Mouse (Mus musculus) ES-Bruce4 (cell line): ENCODE results near the gene Gm12184. TPM values are rescaled to one million over a fixed set of nuclear protein-coding genes. Genes with fewer than 3 reads are reported as not detected.

Experiments
- H3K27ac ChIP-seq: 2 replicates; pipeline ENCODE4 v1.5.1; 2012; ENCODE audit warnings: low read length, inconsistent platforms; ENCODE audit not compliant: insufficient read depth
- H3K27me3 ChIP-seq: 2 replicates; pipeline ENCODE4 v1.6.1; 2012; ENCODE audit warnings: mild to moderate bottlenecking, low read length, inconsistent platforms; ENCODE audit not compliant: control insufficient read depth, poor library complexity, insufficient read depth, severe bottlenecking
- H3K36me3 ChIP-seq: 2 replicates; pipeline ENCODE4 v1.6.1; 2012; ENCODE audit warnings: inconsistent platforms, mild to moderate bottlenecking, low read length, moderate library complexity; ENCODE audit not compliant: control insufficient read depth, poor library complexity, insufficient read depth, severe bottlenecking
- H3K4me1 ChIP-seq: one replicate; pipeline ENCODE4 v1.8.1; 2011; ENCODE audit warnings: low read length; ENCODE audit not compliant: control insufficient read depth, insufficient read depth
- H3K4me3 ChIP-seq: 2 replicates; pipeline ENCODE4 v1.5.1; 2011; ENCODE audit warnings: low read depth, mild to moderate bottlenecking, low read length
- H3K9ac ChIP-seq: 2 replicates; pipeline ENCODE4 v1.6.1; 2012; ENCODE audit warnings: low read depth, mild to moderate bottlenecking, inconsistent platforms; ENCODE audit not compliant: poor library complexity, severe bottlenecking
- H3K9me3 ChIP-seq: replicated peaks from 2 replicates; pipeline ENCODE4 v1.6.1; 2012; ENCODE audit warnings: mild to moderate bottlenecking, low read length, inconsistent platforms; ENCODE audit not compliant: control insufficient read depth, poor library complexity, insufficient read depth, severe bottlenecking
- CTCF ChIP-seq: IDR thresholded peaks from one replicate; pipeline ENCODE4 v1.8.1; 2011; ENCODE audit warnings: low read depth, low read length
- EP300 ChIP-seq: IDR thresholded peaks from 2 replicates; pipeline ENCODE4 v1.6.1; 2011; ENCODE audit warnings: low read depth, low read length; ENCODE audit not compliant: insufficient read depth
- POLR2A ChIP-seq: IDR thresholded peaks from one replicate; pipeline ENCODE4 v1.8.1; 2011; ENCODE audit warnings: low read length; ENCODE audit not compliant: insufficient read depth
- polyA plus RNA-seq: library from polyadenylated mRNA; stranded (reverse); fragments of >200 nt; gene quantifications from 2 replicates; pipeline ENCODE4 v1.2.4, GENCODE M21; 2011; ENCODE audit warnings: low read depth; ENCODE audit not compliant: missing spikeins, insufficient read depth, insufficient read length

The Gm12184 gene
- polyA plus RNA-seq, 1 experiment = 88.5 TPM

- Histone ChIP-seq H3K4me3 (no peak overlapping the region), H3K9me3 (no peaks in the 10 kb centered on the region), H3K27ac (no peak overlapping the region), H3K36me3 (peaks cover 77% of the 10 kb centered on the region), H3K27me3 (no peaks in the 10 kb centered on the region), H3K4me1 (no peaks in the 10 kb centered on the region), H3K9ac (no peak overlapping the region)
- no peak for TF ChIP-seq CTCF
- no peak for TF ChIP-seq EP300
- TF ChIP-seq POLR2A = no peak
Observed at GRCm38 (mm10) chr11:48803988-48804387, 22.5 kb downstream of the Gm12184 start.

- Histone ChIP-seq H3K9me3 (no peaks in the 10 kb centered on the region), H3K27me3 (no peaks in the 10 kb centered on the region), H3K4me3 (peak overlapping the region; percentile 90), H3K36me3 (peaks cover 61% of the 10 kb centered on the region), H3K27ac (peak overlapping the region; percentile 46), H3K4me1 (peaks cover under 1% of the 10 kb centered on the region), H3K9ac (peak overlapping the region; percentile 97)
- no peak for TF ChIP-seq CTCF
- TF ChIP-seq EP300 = no peak
- no peak for TF ChIP-seq POLR2A
Observed at GRCm38 (mm10) chr11:48801831-48802772, 24.4 kb downstream of the Gm12184 start.

- TF ChIP-seq CTCF = no peak
- 0 out of 2 replicates have a peak, but pooled peaks have one; percentile 22 for TF ChIP-seq EP300
- peak; percentile 90 for TF ChIP-seq POLR2A
- H3K9ac ChIP-seq = peak within 1 kb of the TSS; percentile 97
Observed at GRCm38 (mm10) chr11:48799921-48800701, 26.3 kb downstream of the Gm12184 start, which contains the start of gene Rack1. Gene Rack1 (plus strand): TSS chr11:48800332.

GRCm38 (mm10) chr11:48798984-48799920 is 27.2 kb downstream of the Gm12184 start:
- no peaks in the 10 kb centered on the region for H3K9me3 ChIP-seq
- H3K4me3 ChIP-seq = peak overlapping the region; percentile 90
- peaks cover 36% of the 10 kb centered on the region for H3K36me3 ChIP-seq
- peaks cover 3% of the 10 kb centered on the region for H3K4me1 ChIP-seq
- peak overlapping the region; percentile 97 for H3K9ac ChIP-seq
- H3K27ac ChIP-seq = peak overlapping the region; percentile 80
- TF ChIP-seq CTCF (no peak), EP300 (no peak)
- no peaks in the 10 kb centered on the region for H3K27me3 ChIP-seq

More at GRCm38 (mm10) chr11:48799921-48800701, 26.3 kb downstream of the Gm12184 start, which contains the start of gene Rack1:
- no peaks in the 10 kb centered on the region for H3K9me3 ChIP-seq
- H3K4me3 ChIP-seq = peak within 1 kb of the TSS; percentile 90
- H3K36me3 ChIP-seq = peaks cover 45% of the 10 kb centered on the region
- H3K27me3 ChIP-seq = no peaks in the 10 kb centered on the region
- peak within 1 kb of the TSS; percentile 80 for H3K27ac ChIP-seq
- peaks cover 3% of the 10 kb centered on the region for H3K4me1 ChIP-seq

GRCm38 (mm10) chr11:48798308-48798707 is 28.1 kb downstream of the Gm12184 start:
- H3K4me1 ChIP-seq = peaks cover 3% of the 10 kb centered on the region
- H3K27ac ChIP-seq = peak overlapping the region; percentile 45; the same call in 1 of the 2 replicates
- TF ChIP-seq EP300 (no peak), CTCF (no peak), POLR2A (no peak)
- peak overlapping the region; percentile 49 for H3K4me3 ChIP-seq
- H3K36me3 ChIP-seq = peaks cover 27% of the 10 kb centered on the region
- peak overlapping the region; percentile 97 for H3K9ac ChIP-seq
- H3K9me3 ChIP-seq = no peaks in the 10 kb centered on the region
- no peaks in the 10 kb centered on the region for H3K27me3 ChIP-seq
